Mouse (Mus musculus): ENCODE data around the gene Inha. TPM values are rescaled to one million over a fixed set of nuclear protein-coding genes. Genes with fewer than 3 reads are reported as not detected.

Inha gene
- polyA plus RNA-seq, 1 experiment: 2.9 TPM

DNA sequence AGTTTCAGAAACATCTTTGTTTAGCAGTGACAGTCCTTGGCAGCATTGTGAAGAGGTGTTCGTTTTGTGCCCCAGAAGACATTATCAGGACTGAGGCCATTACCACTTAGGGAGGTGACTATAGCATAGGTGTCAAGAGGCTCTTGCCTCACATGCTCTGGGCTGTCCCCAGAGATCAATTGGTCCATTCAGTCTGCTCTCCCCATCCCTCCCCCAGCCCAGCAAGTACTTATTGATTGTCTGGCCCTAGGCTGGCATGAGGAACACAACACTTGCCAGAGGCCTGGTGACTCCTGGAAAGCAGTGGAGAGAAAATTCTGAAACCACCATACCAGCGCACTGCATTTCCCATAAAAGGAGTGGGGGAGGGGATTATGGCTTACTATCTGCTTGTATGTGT is 30.7 kb downstream of the Inha start:
- no peak for DNase-seq (ENCODE audit: low read depth in 1 of 2, low spot score in 2 of 2)
- Histone ChIP-seq H3K27ac (ENCODE audit: insufficient read depth, low read length) (no peak overlapping the region), H3K27me3 (ENCODE audit: control insufficient read depth, insufficient read depth, low read length) (no peaks in the 10 kb centered on the region), H3K36me3 (ENCODE audit: control insufficient read depth, insufficient read depth, low read length) (peaks cover 23% of the 10 kb centered on the region), H3K4me1 (ENCODE audit: control insufficient read depth, insufficient read depth, insufficient read length) (no peaks in the 10 kb centered on the region), H3K4me3 (ENCODE audit: extremely low read depth, insufficient read depth, insufficient read length) (no peak overlapping the region)
- WGBS: 90% methylated on average over 2 of the region's 2 CpGs
- TF ChIP-seq POLR2A (IDR thresholded peaks at IDR 0.05; ENCODE audit: low read depth, low read length): no peak
- no peak for TF ChIP-seq CTCF (IDR thresholded peaks at IDR 0.05; ENCODE audit: extremely low read depth, insufficient read depth, insufficient read length, insufficient replicate concordance)

DNA sequence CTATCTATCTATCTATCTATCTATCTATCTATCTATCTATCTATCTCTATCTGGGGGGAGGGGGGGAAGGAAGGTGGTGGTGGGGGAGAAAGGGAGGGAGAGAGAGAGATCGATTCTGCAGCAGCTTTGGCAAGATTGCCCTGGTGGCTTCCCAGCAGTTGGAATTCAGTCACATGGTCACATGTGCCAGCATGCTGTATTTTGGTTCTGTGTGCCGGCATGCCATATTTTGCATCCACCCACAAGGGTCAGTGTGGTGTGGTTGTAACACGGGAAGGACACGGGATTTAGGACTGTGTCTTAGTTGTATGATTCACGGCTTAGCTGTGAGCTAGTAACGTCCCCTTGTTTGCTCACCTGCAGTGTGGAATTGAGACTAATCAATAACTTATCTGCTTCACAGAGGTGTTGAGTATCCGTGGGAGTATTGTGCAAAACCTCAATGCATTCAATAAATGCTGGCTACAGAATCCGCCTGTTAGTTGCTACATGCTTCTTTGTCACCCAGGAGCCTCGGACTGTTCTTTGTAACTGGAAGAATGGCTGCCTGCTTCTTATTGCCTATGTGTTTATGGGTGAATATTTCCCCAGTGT is 31.8 kb downstream of the Inha start:
- Histone ChIP-seq H3K27ac (ENCODE audit: insufficient read depth, low read length) (no peak overlapping the region), H3K27me3 (ENCODE audit: control insufficient read depth, insufficient read depth, low read length) (no peaks in the 10 kb centered on the region), H3K4me3 (ENCODE audit: extremely low read depth, insufficient read depth, insufficient read length) (no peak overlapping the region), H3K36me3 (ENCODE audit: control insufficient read depth, insufficient read depth, low read length) (peaks cover 16% of the 10 kb centered on the region), H3K4me1 (ENCODE audit: control insufficient read depth, insufficient read depth, insufficient read length) (no peaks in the 10 kb centered on the region)
- 84% methylated on average over 9 of the region's 9 CpGs for WGBS
- DNase-seq (ENCODE audit: low read depth in 1 of 2, low spot score in 2 of 2): no peak
- no peak for TF ChIP-seq POLR2A (IDR thresholded peaks at IDR 0.05; ENCODE audit: low read depth, low read length)
- TF ChIP-seq CTCF (IDR thresholded peaks at IDR 0.05; ENCODE audit: extremely low read depth, insufficient read depth, insufficient read length, insufficient replicate concordance): no peak

DNA sequence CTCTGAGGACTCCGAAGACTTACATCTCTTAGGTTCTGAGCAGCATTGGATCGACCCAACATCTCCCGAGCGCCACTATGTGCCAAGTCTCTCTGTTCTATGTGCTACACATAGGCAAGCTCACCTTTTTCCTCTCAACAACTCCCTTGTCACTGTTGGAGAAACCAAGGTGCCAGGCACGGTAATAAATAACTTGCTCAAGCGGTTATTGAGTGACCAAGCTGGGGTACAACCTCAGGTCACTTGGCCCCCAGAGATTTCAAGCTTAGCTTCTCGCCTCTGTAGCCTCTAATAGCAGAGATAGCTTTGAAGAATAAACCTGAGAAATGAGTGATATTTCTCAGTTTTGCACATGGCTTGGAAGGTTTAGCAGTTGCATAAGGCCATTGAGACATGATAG is 34.6 kb downstream of the Inha start:
- DNase-seq (ENCODE audit: low read depth in 1 of 2, low spot score in 2 of 2): no peak
- Histone ChIP-seq H3K4me1 (ENCODE audit: control insufficient read depth, insufficient read depth, insufficient read length) (no peaks in the 10 kb centered on the region), H3K36me3 (ENCODE audit: control insufficient read depth, insufficient read depth, low read length) (no peaks in the 10 kb centered on the region; the same call in 1 of the 2 replicates), H3K27me3 (ENCODE audit: control insufficient read depth, insufficient read depth, low read length) (peaks cover 7% of the 10 kb centered on the region), H3K27ac (ENCODE audit: insufficient read depth, low read length) (no peak overlapping the region), H3K4me3 (ENCODE audit: extremely low read depth, insufficient read depth, insufficient read length) (no peak overlapping the region)
- TF ChIP-seq CTCF (IDR thresholded peaks at IDR 0.05; ENCODE audit: extremely low read depth, insufficient read depth, insufficient read length, insufficient replicate concordance) (no peak), POLR2A (IDR thresholded peaks at IDR 0.05; ENCODE audit: low read depth, low read length) (no peak)
- WGBS: 90% methylated on average over 7 of the region's 7 CpGs

DNA sequence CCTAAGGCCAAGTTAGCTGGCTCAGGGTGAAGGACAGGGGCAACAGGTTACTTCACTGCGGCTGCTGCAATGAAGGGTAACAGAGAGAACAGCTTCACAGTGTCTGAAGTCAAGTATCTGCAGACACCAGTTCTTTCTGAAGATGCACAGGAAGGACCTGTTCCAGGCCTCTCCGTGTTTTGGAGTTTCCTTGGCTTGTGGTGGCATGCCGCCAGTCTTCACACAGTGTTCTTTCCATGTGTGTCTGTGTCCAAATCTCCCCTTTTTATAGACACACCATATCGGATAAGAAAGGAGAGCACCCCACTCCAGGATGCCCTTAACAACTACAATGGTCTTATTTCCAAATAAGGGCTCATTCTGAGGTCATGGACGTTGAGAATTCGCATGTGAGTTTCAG is 37.5 kb downstream of the Inha start:
- no peak for DNase-seq (ENCODE audit: low read depth in 1 of 2, low spot score in 2 of 2)
- 86% methylated on average over 6 of the region's 6 CpGs for WGBS
- Histone ChIP-seq H3K4me1 (ENCODE audit: control insufficient read depth, insufficient read depth, insufficient read length) (no peaks in the 10 kb centered on the region), H3K27ac (ENCODE audit: insufficient read depth, low read length) (no peak overlapping the region), H3K4me3 (ENCODE audit: extremely low read depth, insufficient read depth, insufficient read length) (no peak overlapping the region), H3K27me3 (ENCODE audit: control insufficient read depth, insufficient read depth, low read length) (peaks cover 16% of the 10 kb centered on the region), H3K36me3 (ENCODE audit: control insufficient read depth, insufficient read depth, low read length) (no peaks in the 10 kb centered on the region)
- no peak for TF ChIP-seq POLR2A (IDR thresholded peaks at IDR 0.05; ENCODE audit: low read depth, low read length)
- TF ChIP-seq CTCF (IDR thresholded peaks at IDR 0.05; ENCODE audit: extremely low read depth, insufficient read depth, insufficient read length, insufficient replicate concordance): no peak

DNA sequence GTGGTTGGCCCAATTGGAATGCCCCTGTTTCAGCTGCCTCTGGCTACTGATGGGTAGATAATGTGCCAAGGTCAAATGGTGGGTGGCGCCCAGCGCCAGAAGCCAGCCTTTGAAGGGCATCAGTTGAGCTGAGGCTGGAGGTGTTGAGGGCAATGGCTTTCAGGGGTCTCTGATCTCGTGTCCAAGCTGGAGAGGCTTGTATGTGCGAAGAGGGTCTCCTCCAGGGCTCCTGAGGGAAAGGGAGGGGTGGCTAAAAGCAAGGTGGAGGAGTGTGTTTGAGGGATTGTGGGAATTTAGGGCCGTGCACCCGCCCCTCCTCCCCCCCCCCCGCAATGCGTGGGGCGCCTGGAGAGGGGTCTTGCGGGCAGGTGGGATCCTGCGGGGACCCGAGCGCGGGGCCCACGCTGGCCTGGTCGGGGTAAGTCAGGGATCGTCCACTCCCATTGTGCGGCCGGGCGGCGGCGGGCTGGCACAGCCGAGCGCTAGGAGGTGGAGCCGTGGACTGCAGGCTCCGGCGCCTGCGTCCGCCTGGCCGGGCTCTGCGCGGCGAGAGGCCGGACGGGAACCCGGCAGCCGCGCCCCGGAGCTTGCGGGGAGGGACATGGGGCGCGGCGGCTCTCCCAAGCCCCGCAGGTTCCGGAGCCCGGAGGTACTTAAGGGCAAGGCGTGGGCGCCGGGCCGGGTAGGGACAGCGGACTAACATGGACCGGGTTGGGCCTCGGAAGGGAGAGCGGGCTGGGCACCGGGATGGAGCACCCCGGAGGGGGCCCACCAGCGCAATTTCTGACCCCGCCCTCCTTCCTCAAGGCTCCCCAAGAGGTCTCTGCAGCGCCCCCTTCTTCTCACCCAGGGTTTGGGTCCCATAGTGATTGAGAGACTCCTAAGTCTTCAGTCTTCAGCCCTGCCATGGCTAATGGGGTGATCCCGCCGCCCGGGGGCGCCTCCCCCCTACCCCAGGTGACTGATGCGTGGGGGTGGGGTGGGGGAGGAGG is 39.4 kb downstream of the Inha start, which contains the start of gene Slc4a3:
Gene Slc4a3 (plus strand): TSS at position 302 of the 992 bp plus-strand sequence.
- TF ChIP-seq POLR2A (IDR thresholded peaks at IDR 0.05; ENCODE audit: low read depth, low read length) (no peak), CTCF (IDR thresholded peaks at IDR 0.05; ENCODE audit: extremely low read depth, insufficient read depth, insufficient read length, insufficient replicate concordance) (no peak)
- 4% methylated on average over 62 of the region's 64 CpGs for WGBS
- Histone ChIP-seq H3K4me3 (ENCODE audit: extremely low read depth, insufficient read depth, insufficient read length) (peak within 1 kb of the TSS; percentile 50; the same call in 1 of the 2 replicates), H3K36me3 (ENCODE audit: control insufficient read depth, insufficient read depth, low read length) (no peaks in the 10 kb centered on the region), H3K27ac (ENCODE audit: insufficient read depth, low read length) (no peak within 1 kb of the TSS), H3K4me1 (ENCODE audit: control insufficient read depth, insufficient read depth, insufficient read length) (no peaks in the 10 kb centered on the region), H3K27me3 (ENCODE audit: control insufficient read depth, insufficient read depth, low read length) (peaks cover 16% of the 10 kb centered on the region)
- DNase-seq (ENCODE audit: low read depth in 1 of 2, low spot score in 2 of 2): no peak

DNA sequence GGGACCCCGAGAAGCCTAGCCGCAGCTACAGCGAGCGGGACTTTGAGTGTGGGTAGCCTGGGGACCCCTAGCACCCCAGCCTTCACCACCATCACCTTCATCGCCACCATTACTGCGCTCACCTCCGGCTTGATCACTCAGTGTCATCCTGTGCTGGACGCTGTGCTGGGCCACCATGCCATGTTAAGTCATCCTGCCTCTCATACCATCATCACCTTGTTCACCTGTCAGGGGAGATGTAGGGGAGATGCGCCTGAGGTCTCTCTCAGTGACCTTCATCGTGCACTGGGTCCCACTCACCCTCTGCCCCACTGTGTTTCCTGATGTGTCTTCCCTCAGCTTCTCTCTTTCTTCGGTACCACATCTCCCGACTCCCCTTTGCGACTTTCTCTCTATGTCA is 40.5 kb downstream of the Inha start:
- peaks cover 16% of the 10 kb centered on the region for H3K27me3 ChIP-seq (ENCODE audit: control insufficient read depth, insufficient read depth, low read length)
- H3K4me1 ChIP-seq (ENCODE audit: control insufficient read depth, insufficient read depth, insufficient read length): no peaks in the 10 kb centered on the region
- no peaks in the 10 kb centered on the region for H3K36me3 ChIP-seq (ENCODE audit: control insufficient read depth, insufficient read depth, low read length)
- H3K4me3 ChIP-seq (ENCODE audit: extremely low read depth, insufficient read depth, insufficient read length): no peak overlapping the region
- no peak for TF ChIP-seq POLR2A (IDR thresholded peaks at IDR 0.05; ENCODE audit: low read depth, low read length)
- no peak for TF ChIP-seq CTCF (IDR thresholded peaks at IDR 0.05; ENCODE audit: extremely low read depth, insufficient read depth, insufficient read length, insufficient replicate concordance)
- 92% methylated on average over 13 of the region's 13 CpGs for WGBS
- no peak overlapping the region for H3K27ac ChIP-seq (ENCODE audit: insufficient read depth, low read length)
- no peak for DNase-seq (ENCODE audit: low read depth in 1 of 2, low spot score in 2 of 2)

Measured in spleen, adult 2 months (tissue).